Mouse (Mus musculus): ENCODE results near the gene Sem1. TPM values are rescaled to one million over a fixed set of nuclear protein-coding genes. Genes with fewer than 3 reads are reported as not detected.

Sem1 gene
- 68.9 and 129 TPM in 2 replicates for polyA plus RNA-seq (2011; ENCODE audit: insufficient read depth, insufficient read length, low replicate concordance, missing spikeins)

DNA sequence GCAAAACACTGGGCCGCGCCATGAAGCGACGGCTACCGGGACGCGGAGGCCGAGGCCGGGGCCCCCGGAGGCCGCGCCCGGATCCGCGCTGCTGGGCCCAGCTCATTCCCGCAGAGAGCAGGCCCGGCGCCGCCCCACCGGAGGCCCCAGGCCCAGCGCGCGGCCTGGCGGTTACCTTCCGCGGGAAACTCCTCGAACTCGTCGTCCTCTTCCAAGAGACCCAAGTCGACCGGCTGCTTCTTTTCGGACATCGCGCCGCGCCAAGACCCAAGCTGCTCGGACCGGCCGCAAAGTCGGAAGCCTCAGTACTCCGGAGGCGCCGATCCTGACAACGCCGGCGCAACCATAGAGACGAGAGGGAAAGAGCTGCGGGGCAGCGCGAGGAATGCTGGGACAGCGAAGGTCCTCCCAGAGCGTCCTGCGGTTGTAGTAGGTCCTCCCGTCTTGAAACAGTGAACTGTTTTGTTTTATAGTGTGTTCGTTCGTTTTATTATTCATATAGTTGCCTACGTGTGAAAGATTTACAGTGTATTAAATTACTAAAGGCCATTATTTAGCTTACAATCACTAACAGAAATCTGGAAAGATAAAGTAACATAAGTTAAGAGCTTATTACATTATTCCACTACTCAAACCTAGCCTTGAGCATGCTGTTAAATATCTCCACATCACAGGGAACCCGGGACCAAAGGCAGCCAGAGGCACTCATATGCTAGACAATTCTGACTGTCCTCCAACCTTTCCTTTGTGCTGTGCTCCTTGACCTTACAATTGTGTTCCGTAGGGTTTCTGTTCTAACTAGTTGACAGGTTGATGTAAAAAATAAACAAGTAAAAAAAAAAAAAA is at the start of gene Sem1:
Sem1 (minus strand) TSS at position 360 of the 846 bp plus-strand sequence.
- Histone ChIP-seq H3K4me1 (ENCODE audit: control insufficient read depth, insufficient read depth, low read length) (peaks cover 1% of the 10 kb centered on the region; the same call in 1 of the 2 replicates), H3K27ac (ENCODE audit: control insufficient read depth, insufficient read depth, low read depth, low read length, poor library complexity) (peak within 1 kb of the TSS; percentile 96), H3K4me3 (replicated peaks; ENCODE audit: control insufficient read depth, low read depth, low read length) (peak within 1 kb of the TSS; percentile 91)
- peak; percentile 62; the same call in 1 of the 2 replicates for TF ChIP-seq POLR2A (IDR thresholded peaks at IDR 0.05; ENCODE audit: borderline replicate concordance, control insufficient read depth, low read depth, low read length)
- no peak for TF ChIP-seq CTCF (IDR thresholded peaks at IDR 0.05; ENCODE audit: control insufficient read depth, insufficient read depth, low read length)
- 1% methylated on average over 59 of the region's 59 CpGs for WGBS

- TF ChIP-seq POLR2A (IDR thresholded peaks at IDR 0.05; ENCODE audit: borderline replicate concordance, control insufficient read depth, low read depth, low read length), result no peak
- TF ChIP-seq CTCF (IDR thresholded peaks at IDR 0.05; ENCODE audit: control insufficient read depth, insufficient read depth, low read length), result no peak
- Histone ChIP-seq H3K4me1 (ENCODE audit: control insufficient read depth, insufficient read depth, low read length) (no peaks in the 10 kb centered on the region), H3K27ac (ENCODE audit: control insufficient read depth, insufficient read depth, low read depth, low read length, poor library complexity) (no peak overlapping the region), H3K4me3 (replicated peaks; ENCODE audit: control insufficient read depth, low read depth, low read length) (no peak overlapping the region)
- 62% methylated on average over 16 of the region's 16 CpGs for WGBS
Measured at GRCm38 (mm10) chr6:6622846-6623749, 44.6 kb upstream of the Sem1 start.

DNA sequence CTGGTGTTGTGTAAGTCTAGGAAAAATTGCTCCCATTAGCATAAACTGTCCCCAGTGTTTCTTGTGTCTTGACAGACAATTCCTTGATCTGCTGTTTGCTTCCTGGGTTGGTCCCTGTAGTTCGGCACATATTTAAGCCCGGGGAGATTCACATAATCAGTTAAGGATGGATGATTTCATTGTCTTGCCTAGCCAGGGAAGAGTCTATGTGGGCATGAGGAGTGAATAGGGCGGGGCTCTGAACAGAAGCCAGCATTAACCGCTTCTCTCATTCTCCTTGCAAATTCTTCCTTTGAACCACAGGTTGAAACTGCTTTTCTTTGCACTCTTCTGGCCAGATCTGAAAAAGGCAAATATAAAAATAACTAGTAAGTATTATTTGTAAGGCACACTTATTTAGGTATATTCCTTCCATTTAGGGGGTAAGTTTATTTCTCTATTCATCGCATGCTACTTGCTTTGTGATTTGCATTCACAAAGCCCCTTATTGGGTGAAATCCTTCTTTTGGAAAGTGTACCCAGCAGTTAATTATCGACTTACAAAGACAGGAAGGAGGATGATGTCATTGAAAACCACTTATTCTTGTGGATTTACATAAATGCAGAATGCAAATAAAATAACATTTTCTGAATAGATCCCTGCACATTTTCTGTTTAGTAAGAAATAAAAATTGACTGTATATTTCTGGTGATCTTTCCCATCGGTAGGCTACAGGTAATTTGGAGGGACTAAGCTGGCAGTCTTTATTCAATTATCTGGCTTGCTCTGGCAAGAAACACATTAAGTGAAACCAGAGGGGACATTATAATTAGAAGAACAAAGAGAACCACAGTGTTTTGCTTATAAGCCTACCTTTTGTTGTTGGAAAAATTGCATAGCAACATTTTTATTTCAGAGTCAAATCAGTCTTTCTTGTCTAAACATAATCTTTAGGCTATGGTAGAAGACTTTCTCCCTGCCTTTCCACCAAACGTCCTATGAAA is 25.4 kb upstream of the Sem1 start:
- no peak for TF ChIP-seq POLR2A (IDR thresholded peaks at IDR 0.05; ENCODE audit: borderline replicate concordance, control insufficient read depth, low read depth, low read length)
- WGBS, result 64% methylated on average over 8 of the region's 8 CpGs
- Histone ChIP-seq H3K4me1 (ENCODE audit: control insufficient read depth, insufficient read depth, low read length) (no peaks in the 10 kb centered on the region), H3K27ac (ENCODE audit: control insufficient read depth, insufficient read depth, low read depth, low read length, poor library complexity) (no peak overlapping the region), H3K4me3 (replicated peaks; ENCODE audit: control insufficient read depth, low read depth, low read length) (no peak overlapping the region)

GRCm38 (mm10) chr6:6586313-6586712 is 7.8 kb upstream of the Sem1 start:
- 73% methylated on average over 2 of the region's 2 CpGs for WGBS
- Histone ChIP-seq H3K27ac (ENCODE audit: control insufficient read depth, insufficient read depth, low read depth, low read length, poor library complexity) (no peak overlapping the region), H3K4me3 (replicated peaks; ENCODE audit: control insufficient read depth, low read depth, low read length) (no peak overlapping the region), H3K4me1 (ENCODE audit: control insufficient read depth, insufficient read depth, low read length) (no peaks in the 10 kb centered on the region)
- no peak for TF ChIP-seq POLR2A (IDR thresholded peaks at IDR 0.05; ENCODE audit: borderline replicate concordance, control insufficient read depth, low read depth, low read length)
- TF ChIP-seq CTCF (IDR thresholded peaks at IDR 0.05; ENCODE audit: control insufficient read depth, insufficient read depth, low read length), result no peak

GRCm38 (mm10) chr6:6581849-6582248 is 3.4 kb upstream of the Sem1 start:
- no peak for TF ChIP-seq CTCF (IDR thresholded peaks at IDR 0.05; ENCODE audit: control insufficient read depth, insufficient read depth, low read length)
- Histone ChIP-seq H3K27ac (ENCODE audit: control insufficient read depth, insufficient read depth, low read depth, low read length, poor library complexity) (no peak overlapping the region), H3K4me1 (ENCODE audit: control insufficient read depth, insufficient read depth, low read length) (no peaks in the 10 kb centered on the region; the same call in 1 of the 2 replicates), H3K4me3 (replicated peaks; ENCODE audit: control insufficient read depth, low read depth, low read length) (no peak overlapping the region)
- 20% methylated on average over 2 of the region's 2 CpGs for WGBS

- Histone ChIP-seq H3K4me3 (replicated peaks; ENCODE audit: control insufficient read depth, low read depth, low read length) (peak overlapping the region; percentile 91), H3K27ac (ENCODE audit: control insufficient read depth, insufficient read depth, low read depth, low read length, poor library complexity) (peak overlapping the region; percentile 96), H3K4me1 (ENCODE audit: control insufficient read depth, insufficient read depth, low read length) (peaks cover 1% of the 10 kb centered on the region; the same call in 1 of the 2 replicates)
- TF ChIP-seq POLR2A (IDR thresholded peaks at IDR 0.05; ENCODE audit: borderline replicate concordance, control insufficient read depth, low read depth, low read length), result no peak
- TF ChIP-seq CTCF (IDR thresholded peaks at IDR 0.05; ENCODE audit: control insufficient read depth, insufficient read depth, low read length), result no peak
- WGBS, result under 1% methylated on average over 17 of the region's 17 CpGs
Measured at GRCm38 (mm10) chr6:6577741-6578284, 650 bp downstream of the Sem1 start.

GRCm38 (mm10) chr6:6577291-6577690 is 1.2 kb downstream of the Sem1 start:
- TF ChIP-seq POLR2A (IDR thresholded peaks at IDR 0.05; ENCODE audit: borderline replicate concordance, control insufficient read depth, low read depth, low read length), result no peak
- H3K27ac ChIP-seq (ENCODE audit: control insufficient read depth, insufficient read depth, low read depth, low read length, poor library complexity), result no peak overlapping the region
- H3K4me3 ChIP-seq (replicated peaks; ENCODE audit: control insufficient read depth, low read depth, low read length), result peak overlapping the region; percentile 91
- 16% methylated on average over 3 of the region's 3 CpGs for WGBS
- peaks cover 1% of the 10 kb centered on the region; the same call in 1 of the 2 replicates for H3K4me1 ChIP-seq (ENCODE audit: control insufficient read depth, insufficient read depth, low read length)
